In genomic region chr9:27526681-27527080, GRCm38 (mm10) we compare ENCODE assay signal across 19 mouse cellular contexts.
DNase-seq lines count a peak whose midpoint lies in the region; TF ChIP-seq lines count a peak whose summit lies in the region.
"Had no signal": no experiment of that assay in that cellular context is flagged by ENCODE, and none has a peak within 500 bp of the region (broad histone marks: within the 10 kb centered on the region; RNA-seq: fewer than 3 reads in every experiment).

No protein-coding gene starts in this region.

- peak; percentile 29 for DNase-seq in layer of hippocampus, adult 11-12 months (ENCODE audit: low spot score)
- no peak for DNase-seq in layer of hippocampus, adult 9-10 months (ENCODE audit: low spot score)
- peak in 1 of 2 experiments; percentile 30 for DNase-seq in layer of hippocampus, adult 2 months (ENCODE audit: low spot score in 2 of 2)
- DNase-seq in layer of hippocampus, adult 9-11 months, result peak; percentile 44
- no peak for DNase-seq in cerebellum, adult 11 months
- DNase-seq in right cerebral cortex, postnatal 10 days (ENCODE audit: low spot score in 2 of 2), result no peak
- no peak for DNase-seq in gastrocnemius, postnatal 36 days
- DNase-seq: adrenal gland, adult 2 months; adrenal gland, postnatal 10 days; adrenal gland, postnatal 25 days; cerebellum, adult 11-12 months; cerebellum, adult 2 months; cerebellum, adult 9-10 months; cerebellum, postnatal 25 days; forebrain, postnatal 0 days had no signal

- intact Hi-C loops in gastrocnemius, postnatal 36 days (cut with DNase I), result no loop called here

- no peak for TF ChIP-seq CTCF in layer of hippocampus, adult 2 months (conservative IDR thresholded peaks at IDR 0.05)

- no peak overlapping the region for H3K4me3 ChIP-seq in layer of hippocampus, adult 2 months
- H3K4me3 ChIP-seq: embryonic facial prominence, embryonic 10.5 days; embryonic facial prominence, embryonic 12.5 days; forebrain, embryonic 13.5 days; forebrain, embryonic 15.5 days had no signal

- H3K27ac ChIP-seq in layer of hippocampus, adult 2 months, result 0 out of 2 replicates have a peak overlapping the region, but pooled peaks have one; percentile 32
- H3K27ac ChIP-seq: embryonic facial prominence, embryonic 10.5 days; embryonic facial prominence, embryonic 12.5 days; forebrain, embryonic 13.5 days; forebrain, embryonic 15.5 days had no signal

Comparison
In these comparisons a context has a peak if more than half of its experiments do, and no peak if none do; other contexts are left out.
1. DNase-seq: peak in layer of hippocampus, adult 11-12 months (single experiment) and layer of hippocampus, adult 9-11 months (single experiment); none in layer of hippocampus, adult 9-10 months (single experiment), cerebellum, adult 11 months (single experiment), right cerebral cortex, postnatal 10 days (0 of 2) and gastrocnemius, postnatal 36 days (0 of 2).